Mouse (Mus musculus) midbrain, embryonic 13.5 days (tissue): ENCODE results near the gene Hoxd8. TPM values are rescaled to one million over a fixed set of nuclear protein-coding genes. Genes with fewer than 3 reads are reported as not detected.
A peak's percentile ranks its signal among the peaks of the same experiment; 100 is the strongest.

Source experiments
- ATAC-seq: fragments of 200-750 bp; cut with Nextera tagmentation; 2 replicates; pipeline ENCODE4 v1.8.0; 2017; ENCODE audit warnings: mild to moderate bottlenecking, moderate TSS enrichment, moderate library complexity
- H3K27ac ChIP-seq: fragments of 300-500 bp; sonication (generic); 2 replicates; pipeline ENCODE4 v1.5.1; 2015; ENCODE audit warnings: inconsistent platforms, mild to moderate bottlenecking, moderate library complexity
- H3K27me3 ChIP-seq: fragments of 300-500 bp; sonication (generic); 2 replicates; pipeline ENCODE4 v1.6.1; 2015; ENCODE audit warnings: mild to moderate bottlenecking, inconsistent platforms
- H3K36me3 ChIP-seq: fragments of 300-500 bp; sonication (generic); 2 replicates; pipeline ENCODE4 v1.6.1; 2015; ENCODE audit warnings: mild to moderate bottlenecking, inconsistent platforms
- H3K4me1 ChIP-seq: fragments of 300-500 bp; sonication (generic); replicated peaks from 2 replicates; pipeline ENCODE4 v1.6.1; 2015; ENCODE audit warnings: inconsistent platforms
- H3K4me2 ChIP-seq: fragments of 300-500 bp; sonication (generic); replicated peaks from 2 replicates; pipeline ENCODE4 v1.6.1; 2015; ENCODE audit warnings: moderate library complexity, mild to moderate bottlenecking, inconsistent platforms
- H3K4me3 ChIP-seq: fragments of 300-500 bp; sonication (generic); replicated peaks from 2 replicates; pipeline ENCODE4 v1.5.1; 2015; ENCODE audit warnings: mild to moderate bottlenecking, inconsistent platforms
- H3K9ac ChIP-seq: fragments of 300-500 bp; sonication (generic); replicated peaks from 2 replicates; pipeline ENCODE4 v1.6.1; 2015; ENCODE audit warnings: mild to moderate bottlenecking, inconsistent platforms
- H3K9me3 ChIP-seq: fragments of 300-500 bp; sonication (generic); 2 replicates; pipeline ENCODE4 v1.6.1; 2016; ENCODE audit warnings: mild to moderate bottlenecking, inconsistent platforms
- WGBS: fragments of 180-500 bp; shearing (Covaris S2); methylation state at CpG from one replicate; pipeline ENCODE4 v1.1.7; 2015; 5-methylcytosine and 5-hydroxymethylcytosine counted together
- polyA plus RNA-seq: library from polyadenylated mRNA; unstranded; fragments of >200 nt; fragmentation: Nextera tagmentation; extraction: Ambion mirVana; gene quantifications from 2 replicates; pipeline ENCODE4 v1.2.1, GENCODE M21; 2015

Gene Hoxd8
- 0.08 TPM in 1 of 2 replicates, not detected in the other for polyA plus RNA-seq

GRCm38 (mm10) chr2:74704393-74704998 is at the start of gene Hoxd8:
Hoxd8 (plus strand) TSS chr2:74704615.
- no peak for ATAC-seq
- Histone ChIP-seq H3K4me1 (peaks cover 13% of the 10 kb centered on the region), H3K4me3 (peak within 1 kb of the TSS; percentile 35), H3K9ac (no peak within 1 kb of the TSS; the same call in 1 of the 2 replicates), H3K9me3 (no peaks in the 10 kb centered on the region), H3K4me2 (peak within 1 kb of the TSS; percentile 54), H3K27me3 (peaks cover 97% of the 10 kb centered on the region), H3K27ac (no peak within 1 kb of the TSS), H3K36me3 (no peaks in the 10 kb centered on the region)
- WGBS, result under 1% methylated on average over 40 of the region's 52 CpGs

GRCm38 (mm10) chr2:74654743-74655419 is 49.5 kb upstream of the Hoxd8 start:
- H3K27ac ChIP-seq, result no peak overlapping the region
- no peak overlapping the region for H3K9ac ChIP-seq
- no peaks in the 10 kb centered on the region for H3K9me3 ChIP-seq
- peaks cover 10% of the 10 kb centered on the region for H3K4me1 ChIP-seq
- peak; percentile 17; the same call in 1 of the 2 replicates for ATAC-seq
- H3K36me3 ChIP-seq, result no peaks in the 10 kb centered on the region
- peak overlapping the region; percentile 39 for H3K4me3 ChIP-seq
- H3K27me3 ChIP-seq, result peaks cover 86% of the 10 kb centered on the region
- peak overlapping the region; percentile 51; the same call in 1 of the 2 replicates for H3K4me2 ChIP-seq
- 6% methylated on average over 20 of the region's 20 CpGs for WGBS

GRCm38 (mm10) chr2:74655420-74655781 is 49.0 kb upstream of the Hoxd8 start:
- H3K9me3 ChIP-seq, result no peaks in the 10 kb centered on the region
- WGBS, result under 1% methylated on average over 20 of the region's 47 CpGs
- H3K27me3 ChIP-seq, result peaks cover 86% of the 10 kb centered on the region
- peak overlapping the region; percentile 39 for H3K4me3 ChIP-seq
- peak overlapping the region; percentile 44 for H3K27ac ChIP-seq
- H3K4me2 ChIP-seq, result peak overlapping the region; percentile 51
- H3K9ac ChIP-seq, result peak overlapping the region; percentile 39; the same call in 1 of the 2 replicates
- H3K4me1 ChIP-seq, result peaks cover 10% of the 10 kb centered on the region
- ATAC-seq, result peak; percentile 58
- H3K36me3 ChIP-seq, result no peaks in the 10 kb centered on the region

DNA sequence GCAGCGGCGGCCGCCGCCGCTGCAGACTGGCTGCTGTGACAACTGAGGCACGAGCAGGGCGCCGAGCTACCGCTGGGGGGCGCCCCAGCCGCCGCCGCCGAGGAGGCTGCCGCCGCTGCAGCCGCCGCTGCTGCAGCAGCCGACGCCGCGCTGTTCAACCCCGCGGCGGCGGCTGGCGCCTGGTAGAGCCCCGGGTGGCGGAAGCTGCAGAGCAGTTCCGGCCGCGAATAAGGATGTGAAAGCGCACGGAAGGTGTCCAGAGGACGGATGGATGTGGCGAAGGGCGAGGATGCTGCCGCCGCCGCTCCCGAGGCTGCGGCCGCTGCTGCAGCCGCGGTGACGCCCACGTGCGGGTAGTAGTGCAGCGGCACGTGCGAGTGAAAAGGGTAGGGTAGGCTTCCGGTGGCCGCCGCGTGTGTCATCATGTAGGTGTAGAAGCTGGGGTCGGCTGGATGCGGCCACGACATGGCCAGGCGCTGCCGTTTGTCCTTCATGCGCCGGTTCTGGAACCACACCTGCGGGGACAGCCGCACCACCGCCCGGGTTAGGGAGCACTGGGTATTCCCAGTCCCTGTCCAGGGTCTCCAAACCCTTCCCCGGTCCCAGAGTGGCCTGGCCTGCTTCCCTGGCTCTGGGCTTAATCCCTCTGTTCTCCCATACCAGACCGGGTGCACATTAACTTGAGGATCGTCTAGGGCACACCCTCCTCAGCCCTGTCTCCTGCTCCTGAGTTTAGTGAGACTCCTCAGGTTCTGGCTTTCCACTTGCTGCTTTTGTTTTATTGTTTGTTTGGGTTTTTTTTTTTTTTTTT is 48.4 kb upstream of the Hoxd8 start:
- Histone ChIP-seq H3K36me3 (no peaks in the 10 kb centered on the region), H3K27ac (peak overlapping the region; percentile 44), H3K4me3 (peak overlapping the region; percentile 39), H3K4me2 (peak overlapping the region; percentile 51), H3K4me1 (peaks cover 10% of the 10 kb centered on the region), H3K9me3 (no peaks in the 10 kb centered on the region), H3K9ac (peak overlapping the region; percentile 39; the same call in 1 of the 2 replicates), H3K27me3 (peaks cover 86% of the 10 kb centered on the region)
- under 1% methylated on average over 67 of the region's 69 CpGs for WGBS
- ATAC-seq, result peak; percentile 20

GRCm38 (mm10) chr2:74656632-74657021 is 47.8 kb upstream of the Hoxd8 start:
- no peaks in the 10 kb centered on the region for H3K9me3 ChIP-seq
- H3K27ac ChIP-seq, result no peak overlapping the region
- 1% methylated on average over 4 of the region's 4 CpGs for WGBS
- no peak overlapping the region for H3K9ac ChIP-seq
- peak overlapping the region; percentile 39 for H3K4me3 ChIP-seq
- peaks cover 11% of the 10 kb centered on the region for H3K4me1 ChIP-seq
- H3K36me3 ChIP-seq, result no peaks in the 10 kb centered on the region
- peaks cover 88% of the 10 kb centered on the region for H3K27me3 ChIP-seq
- no peak for ATAC-seq
- no peak overlapping the region for H3K4me2 ChIP-seq

GRCm38 (mm10) chr2:74657251-74658023 is 47.0 kb upstream of the Hoxd8 start:
- Histone ChIP-seq H3K27me3 (peaks cover 88% of the 10 kb centered on the region), H3K27ac (peak overlapping the region; percentile 25; the same call in 1 of the 2 replicates), H3K4me2 (no peak overlapping the region)

GRCm38 (mm10) chr2:74658024-74658666 is 46.3 kb upstream of the Hoxd8 start:
- Histone ChIP-seq H3K4me1 (peaks cover 12% of the 10 kb centered on the region), H3K27me3 (peaks cover 93% of the 10 kb centered on the region), H3K27ac (peak overlapping the region; percentile 40), H3K9ac (0 out of 2 replicates have a peak overlapping the region, but pooled peaks have one; percentile 28), H3K36me3 (no peaks in the 10 kb centered on the region), H3K9me3 (no peaks in the 10 kb centered on the region), H3K4me2 (no peak overlapping the region), H3K4me3 (peak overlapping the region; percentile 28)
- WGBS, result under 1% methylated on average over 15 of the region's 15 CpGs
- ATAC-seq, result no peak

More at GRCm38 (mm10) chr2:74657251-74658023, 47.0 kb upstream of the Hoxd8 start:
- Histone ChIP-seq H3K4me3 (peak overlapping the region; percentile 28), H3K9ac (0 out of 2 replicates have a peak overlapping the region, but pooled peaks have one; percentile 28), H3K36me3 (no peaks in the 10 kb centered on the region), H3K4me1 (peaks cover 12% of the 10 kb centered on the region), H3K9me3 (no peaks in the 10 kb centered on the region)
- 2% methylated on average over 62 of the region's 62 CpGs for WGBS
- ATAC-seq, result no peak

- Histone ChIP-seq H3K9ac (no peak overlapping the region), H3K4me3 (peak overlapping the region; percentile 28), H3K27ac (peak overlapping the region; percentile 40), H3K27me3 (peaks cover 97% of the 10 kb centered on the region), H3K4me1 (peaks cover 12% of the 10 kb centered on the region), H3K9me3 (no peaks in the 10 kb centered on the region), H3K4me2 (no peak overlapping the region), H3K36me3 (no peaks in the 10 kb centered on the region)
- under 1% methylated on average over 47 of the region's 47 CpGs for WGBS
- no peak for ATAC-seq
Measured at GRCm38 (mm10) chr2:74658667-74659371, 45.6 kb upstream of the Hoxd8 start.

GRCm38 (mm10) chr2:74659507-74660005 is 44.9 kb upstream of the Hoxd8 start, which contains the start of gene Evx2:
Evx2 (minus strand) TSS chr2:74659557.
- Histone ChIP-seq H3K4me2 (no peak within 1 kb of the TSS), H3K9me3 (no peaks in the 10 kb centered on the region), H3K27me3 (peaks cover 97% of the 10 kb centered on the region), H3K9ac (no peak within 1 kb of the TSS), H3K4me1 (peaks cover 12% of the 10 kb centered on the region), H3K27ac (peak within 1 kb of the TSS; percentile 40), H3K4me3 (peak within 1 kb of the TSS; percentile 28), H3K36me3 (no peaks in the 10 kb centered on the region)
- ATAC-seq, result no peak
- WGBS, result 3% methylated on average over 28 of the region's 28 CpGs
